Mouse (Mus musculus) common myeloid progenitor, adult 5-6 weeks (primary cell): Measurements from ENCODE around the gene Ptpn22. TPM values are rescaled to one million over a fixed set of nuclear protein-coding genes. Genes with fewer than 3 reads are reported as not detected.
"Not testable (repeated sequence)": the region's sequence is repeated elsewhere in the genome, so short reads cannot be mapped to it uniquely, and the experiment has no call there.

Source experiments
- ATAC-seq: replicated peaks from 2 replicates; pipeline ENCODE4 v1.8.0; 2016; ENCODE audit warnings: low read depth, mild to moderate bottlenecking, moderate TSS enrichment, inconsistent platforms; ENCODE audit not compliant: poor library complexity, severe bottlenecking
- total RNA-seq: library from RNA; stranded (forward); fragments of 200-1000, 187-1606 nt; gene quantifications from 2 replicates; pipeline ENCODE4 v1.2.3, GENCODE M21; 2017

Ptpn22 gene
- total RNA-seq: 27.9 and 35.2 TPM in 2 replicates

- ATAC-seq: peak; percentile 46
Measured at GRCm38 (mm10) chr3:103858881-103859801, at the start of gene Ptpn22. Ptpn22 (plus strand) TSS chr3:103859795.

- ATAC-seq: peak; percentile 42
Measured at GRCm38 (mm10) chr3:103809799-103810150, 49.8 kb upstream of the Ptpn22 start.

- ATAC-seq: no peak
Measured at GRCm38 (mm10) chr3:103810967-103811366, 48.6 kb upstream of the Ptpn22 start.

GRCm38 (mm10) chr3:103827548-103827947, 32.0 kb upstream of the Ptpn22 start:
- ATAC-seq: no peak

- ATAC-seq: no peak
Measured at GRCm38 (mm10) chr3:103829036-103829435, 30.6 kb upstream of the Ptpn22 start.

- ATAC-seq: peak; percentile 56; the same call in 1 of the 2 replicates
Measured at GRCm38 (mm10) chr3:103830681-103831080, 28.9 kb upstream of the Ptpn22 start.

- ATAC-seq: no peak
Measured at GRCm38 (mm10) chr3:103831146-103831545, 28.4 kb upstream of the Ptpn22 start.

GRCm38 (mm10) chr3:103832426-103832825, 27.2 kb upstream of the Ptpn22 start, which contains the start of gene Bcl2l15:
Bcl2l15 (plus strand) TSS chr3:103832601.
- ATAC-seq: 0 out of 2 replicates have a peak, but pooled peaks have one; percentile 18

GRCm38 (mm10) chr3:103834001-103834400, 25.6 kb upstream of the Ptpn22 start:
- ATAC-seq: no peak

- no peak for ATAC-seq
Measured at GRCm38 (mm10) chr3:103835272-103835950, 24.2 kb upstream of the Ptpn22 start.

GRCm38 (mm10) chr3:103835951-103836310, 23.7 kb upstream of the Ptpn22 start:
- no peak for ATAC-seq

GRCm38 (mm10) chr3:103836453-103836852, 23.1 kb upstream of the Ptpn22 start:
- ATAC-seq: no peak

- no peak for ATAC-seq
Measured at GRCm38 (mm10) chr3:103839711-103840110, 19.9 kb upstream of the Ptpn22 start.

GRCm38 (mm10) chr3:103840195-103840594, 19.4 kb upstream of the Ptpn22 start:
- ATAC-seq: not testable (repeated sequence)

GRCm38 (mm10) chr3:103840946-103841345, 18.6 kb upstream of the Ptpn22 start:
- not testable (repeated sequence) for ATAC-seq

GRCm38 (mm10) chr3:103850644-103851363, 8.8 kb upstream of the Ptpn22 start:
- no peak for ATAC-seq

GRCm38 (mm10) chr3:103851481-103851880, 8.1 kb upstream of the Ptpn22 start:
- no peak for ATAC-seq

- no peak for ATAC-seq
Measured at GRCm38 (mm10) chr3:103851882-103852281, 7.7 kb upstream of the Ptpn22 start.

- peak; percentile 87 for ATAC-seq
Measured at GRCm38 (mm10) chr3:103852565-103853299, 6.9 kb upstream of the Ptpn22 start.

GRCm38 (mm10) chr3:103853804-103854203, 5.8 kb upstream of the Ptpn22 start:
- no peak for ATAC-seq
